Mouse (Mus musculus) liver, embryonic 15.5 days (tissue): ENCODE data around the gene Zfp128. TPM values are rescaled to one million over a fixed set of nuclear protein-coding genes. Genes with fewer than 3 reads are reported as not detected.
"Not testable (repeated sequence)": the region's sequence is repeated elsewhere in the genome, so short reads cannot be mapped to it uniquely, and the experiment has no call there.

Experiments
- ATAC-seq: fragments of 200-750 bp; cut with Nextera tagmentation; 2 replicates; pipeline ENCODE4 v1.8.0; 2017; ENCODE audit warnings: moderate number of reproducible peaks, mild to moderate bottlenecking, moderate library complexity; ENCODE audit not compliant: insufficient read depth
- H3K27ac ChIP-seq: fragments of 300-500 bp; sonication (generic); replicated peaks from 2 replicates; pipeline ENCODE4 v1.5.1; 2015; ENCODE audit warnings: mild to moderate bottlenecking, inconsistent platforms
- H3K27me3 ChIP-seq: fragments of 300-500 bp; sonication (generic); 2 replicates; pipeline ENCODE4 v1.6.1; 2015; ENCODE audit warnings: mild to moderate bottlenecking, inconsistent platforms
- H3K36me3 ChIP-seq: fragments of 300-500 bp; sonication (generic); replicated peaks from 2 replicates; pipeline ENCODE4 v1.6.1; 2015; ENCODE audit warnings: moderate library complexity, mild to moderate bottlenecking, inconsistent platforms
- H3K4me1 ChIP-seq: fragments of 300-500 bp; sonication (generic); replicated peaks from 2 replicates; pipeline ENCODE4 v1.6.1; 2015; ENCODE audit warnings: inconsistent platforms
- H3K4me2 ChIP-seq: fragments of 300-500 bp; sonication (generic); 2 replicates; pipeline ENCODE4 v1.6.1; 2015; ENCODE audit warnings: moderate library complexity, mild to moderate bottlenecking, inconsistent platforms
- H3K4me3 ChIP-seq: fragments of 300-500 bp; sonication (generic); replicated peaks from 2 replicates; pipeline ENCODE4 v1.5.1; 2015; ENCODE audit warnings: mild to moderate bottlenecking, inconsistent platforms
- H3K9ac ChIP-seq: fragments of 300-500 bp; sonication (generic); 2 replicates; pipeline ENCODE4 v1.6.1; 2015; ENCODE audit warnings: moderate library complexity, mild to moderate bottlenecking, inconsistent platforms
- H3K9me3 ChIP-seq: fragments of 300-500 bp; sonication (generic); replicated peaks from 2 replicates; pipeline ENCODE4 v1.6.1; 2016; ENCODE audit warnings: inconsistent platforms
- WGBS: fragments of 180-500 bp; shearing (Covaris S2); methylation state at CpG from one replicate; pipeline ENCODE4 v1.1.7; 2015; ENCODE audit warnings: mixed read lengths; ENCODE audit not compliant: insufficient replicate concordance; 5-methylcytosine and 5-hydroxymethylcytosine counted together
- polyA plus RNA-seq: library from polyadenylated mRNA; unstranded; fragments of >200 nt; fragmentation: Nextera tagmentation; extraction: Ambion mirVana; gene quantifications from 2 replicates; pipeline ENCODE4 v1.2.1, GENCODE M21; 2015

Zfp128 gene
- polyA plus RNA-seq, 1 experiment from 2014 or later = 0.62 TPM

DNA sequence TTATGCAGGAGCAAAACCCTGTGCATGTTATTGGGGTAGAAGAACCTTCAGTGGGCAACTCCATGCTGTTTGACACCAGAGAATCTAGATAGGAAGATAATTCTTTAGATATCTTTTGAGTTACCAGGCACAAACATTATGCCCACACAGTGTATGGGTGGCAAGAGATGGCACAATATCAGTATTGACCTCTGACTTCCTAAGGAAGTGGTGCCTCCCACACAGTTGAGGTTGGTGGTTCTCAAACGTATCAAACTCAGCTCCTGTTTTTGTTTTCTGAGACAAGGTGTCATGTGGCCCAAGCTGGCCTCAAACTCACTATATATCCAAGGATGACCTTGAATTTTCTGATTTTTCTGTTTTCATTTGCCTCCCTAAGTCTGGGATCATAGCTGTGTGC, 10.4 kb downstream of the Zfp128 start:
- ATAC-seq = no peak
- 32% methylated on average over 1 of the region's 1 CpGs for WGBS

DNA sequence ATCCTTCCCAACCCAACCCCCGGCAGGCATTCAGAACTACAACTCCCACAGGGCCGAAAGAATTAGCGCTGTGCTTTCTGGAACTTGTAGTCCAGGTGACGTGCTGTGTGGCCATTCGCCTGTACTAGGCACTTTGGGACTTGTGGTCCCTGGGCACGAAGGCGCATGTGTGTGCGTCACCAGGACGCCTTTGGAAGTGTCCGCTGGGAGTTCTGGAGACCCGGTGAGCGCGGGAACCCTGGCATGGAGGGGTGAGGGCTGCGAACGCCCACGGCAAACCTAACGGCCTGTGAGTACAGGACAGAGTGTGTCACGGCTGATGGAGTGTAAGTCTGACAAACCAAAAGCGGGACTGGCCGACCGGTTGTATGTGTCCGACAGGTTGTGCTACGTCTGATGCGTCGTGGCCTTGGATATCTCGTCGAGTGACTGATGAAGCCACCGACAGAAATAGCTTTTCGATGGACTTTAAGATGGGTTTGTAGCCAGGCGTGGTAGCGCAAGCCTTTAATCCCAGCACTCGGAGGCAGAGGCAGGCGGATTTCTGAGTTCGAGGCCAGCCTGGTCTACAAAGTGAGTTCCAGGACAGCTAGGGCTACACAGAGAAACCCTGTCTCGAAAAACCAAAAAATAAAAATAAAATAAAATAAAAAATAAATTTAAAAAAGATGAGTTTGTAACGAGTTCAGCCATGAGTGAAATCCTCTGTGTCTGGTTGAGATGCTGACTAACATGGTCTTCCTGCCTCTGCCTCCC, 16.9 kb downstream of the Zfp128 start, which contains the start of gene Zscan22:
Zscan22 (plus strand) TSS at position 161 of the 756 bp plus-strand sequence.
- WGBS = 3% methylated on average over 36 of the region's 36 CpGs

More for the DNA sequence above, 10.4 kb downstream of the Zfp128 start:
- Histone ChIP-seq H3K36me3 (peaks cover 19% of the 10 kb centered on the region), H3K9ac (no peak overlapping the region), H3K27ac (no peak overlapping the region), H3K9me3 (no peaks in the 10 kb centered on the region), H3K27me3 (no peaks in the 10 kb centered on the region), H3K4me2 (no peak overlapping the region), H3K4me3 (no peak overlapping the region), H3K4me1 (no peaks in the 10 kb centered on the region)

DNA sequence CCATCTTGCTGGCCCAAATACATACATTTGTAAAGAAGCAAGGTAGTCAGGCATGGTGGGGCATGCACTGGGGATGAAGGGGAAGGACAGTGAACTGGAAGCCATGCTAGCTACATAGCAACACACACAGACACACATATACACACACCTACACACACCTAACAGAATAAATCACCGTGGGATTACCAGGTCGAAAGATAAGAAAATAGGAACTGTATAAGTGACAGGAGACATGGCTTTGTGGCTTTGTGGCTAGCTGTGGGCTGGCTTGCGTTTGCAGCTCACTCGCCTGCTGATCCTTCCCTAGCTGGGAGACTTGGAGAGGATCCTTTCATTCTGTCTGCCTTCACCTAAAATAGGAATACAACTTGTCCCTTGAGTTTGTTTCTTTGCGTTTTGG, 20.5 kb downstream of the Zfp128 start:
- Histone ChIP-seq H3K36me3 (peaks cover 34% of the 10 kb centered on the region), H3K27me3 (no peaks in the 10 kb centered on the region), H3K4me2 (no peak overlapping the region), H3K4me1 (peaks cover 29% of the 10 kb centered on the region), H3K9ac (no peak overlapping the region), H3K27ac (no peak overlapping the region), H3K9me3 (no peaks in the 10 kb centered on the region), H3K4me3 (no peak overlapping the region)
- ATAC-seq = no peak
- 42% methylated on average over 5 of the region's 5 CpGs for WGBS

More for the DNA sequence above, 16.9 kb downstream of the Zfp128 start, which contains the start of gene Zscan22:
- Histone ChIP-seq H3K4me1 (peaks cover 19% of the 10 kb centered on the region), H3K27ac (peak within 1 kb of the TSS; percentile 29; the same call in 1 of the 2 replicates), H3K36me3 (peaks cover 5% of the 10 kb centered on the region; the same call in 1 of the 2 replicates), H3K9me3 (no peaks in the 10 kb centered on the region), H3K27me3 (no peaks in the 10 kb centered on the region), H3K4me2 (peak within 1 kb of the TSS; percentile 67), H3K9ac (peak within 1 kb of the TSS; percentile 56), H3K4me3 (peak within 1 kb of the TSS; percentile 69)
- peak; percentile 97 for ATAC-seq

DNA sequence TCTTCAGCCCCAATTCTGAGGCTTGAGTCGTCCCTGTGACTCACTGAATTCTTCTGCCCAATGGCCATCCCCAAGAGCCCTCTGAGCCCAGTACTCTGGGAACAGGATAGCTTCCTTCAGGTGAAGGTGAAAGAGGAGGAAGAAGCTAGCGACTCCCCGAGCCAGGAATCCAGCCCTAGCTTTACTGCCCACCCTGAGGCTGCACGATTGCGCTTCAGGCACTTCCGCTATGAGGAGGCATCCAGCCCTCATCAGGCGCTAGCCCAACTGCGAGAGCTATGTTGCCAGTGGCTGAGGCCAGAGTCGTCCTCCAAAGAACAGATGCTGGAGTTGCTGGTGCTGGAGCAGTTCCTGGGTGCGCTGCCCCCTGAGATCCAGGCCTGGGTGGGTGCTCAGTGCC, 22.6 kb downstream of the Zfp128 start:
- no peak overlapping the region for H3K27ac ChIP-seq
- peak overlapping the region; percentile 11; the same call in 1 of the 2 replicates for H3K9ac ChIP-seq
- H3K4me1 ChIP-seq = peaks cover 17% of the 10 kb centered on the region
- H3K4me3 ChIP-seq = peak overlapping the region; percentile 26
- ATAC-seq = peak; percentile 53; the same call in 1 of the 2 replicates
- peak overlapping the region; percentile 29 for H3K4me2 ChIP-seq
- 53% methylated on average over 10 of the region's 10 CpGs for WGBS
- peaks cover 54% of the 10 kb centered on the region for H3K36me3 ChIP-seq
- no peaks in the 10 kb centered on the region for H3K9me3 ChIP-seq
- no peaks in the 10 kb centered on the region for H3K27me3 ChIP-seq

DNA sequence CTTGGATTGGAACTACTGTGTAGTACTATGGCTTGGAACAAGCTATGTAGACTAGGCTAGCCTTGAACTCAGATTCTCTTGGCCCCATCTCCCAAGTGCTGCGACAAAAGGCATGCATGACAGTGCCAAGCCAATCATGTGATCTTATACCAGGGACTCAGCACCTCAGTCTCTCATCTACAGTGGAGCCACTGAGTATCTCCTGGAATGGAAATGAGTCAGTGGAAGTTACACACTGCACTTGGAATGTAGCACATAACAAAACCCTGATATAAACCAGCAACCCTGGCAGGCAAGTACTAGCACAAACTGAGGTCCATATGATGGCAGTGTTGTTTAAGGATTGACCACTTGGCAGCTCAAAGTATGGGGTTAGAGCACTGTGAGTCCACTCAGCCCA, 24.2 kb downstream of the Zfp128 start:
- Histone ChIP-seq H3K4me3 (no peak overlapping the region), H3K9ac (no peak overlapping the region), H3K9me3 (no peaks in the 10 kb centered on the region), H3K4me1 (peaks cover 22% of the 10 kb centered on the region), H3K27ac (no peak overlapping the region), H3K4me2 (no peak overlapping the region), H3K36me3 (peaks cover 60% of the 10 kb centered on the region), H3K27me3 (no peaks in the 10 kb centered on the region)
- WGBS = 93% methylated on average over 1 of the region's 1 CpGs
- no peak for ATAC-seq

DNA sequence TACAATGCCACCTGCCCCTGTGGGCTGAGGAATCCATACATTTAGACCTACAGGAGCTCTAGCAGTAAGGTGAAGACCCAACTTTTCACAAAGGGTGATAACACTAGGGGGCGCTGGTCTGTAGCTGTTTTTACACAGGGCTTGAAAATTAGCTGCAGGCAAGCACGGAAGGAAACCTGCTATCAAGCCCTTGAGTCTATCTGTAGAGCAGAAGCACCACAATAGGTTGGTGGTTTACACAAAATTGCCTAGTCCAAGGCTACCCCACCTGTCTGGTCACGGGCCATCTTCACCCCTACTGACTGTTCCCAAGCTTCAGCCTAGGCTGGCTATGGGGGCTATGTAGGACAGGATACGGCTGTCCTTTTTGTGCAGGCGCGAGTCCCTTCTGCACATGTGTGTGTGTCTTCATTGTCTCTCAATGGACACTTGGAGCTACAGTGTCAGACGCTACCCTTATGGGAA, 28.6 kb downstream of the Zfp128 start:
- peaks cover 15% of the 10 kb centered on the region for H3K4me1 ChIP-seq
- H3K4me2 ChIP-seq = peak overlapping the region; percentile 81
- peaks cover 43% of the 10 kb centered on the region for H3K36me3 ChIP-seq
- peak overlapping the region; percentile 58 for H3K9ac ChIP-seq
- peak; percentile 61 for ATAC-seq
- peak overlapping the region; percentile 63 for H3K4me3 ChIP-seq
- peak overlapping the region; percentile 87 for H3K27ac ChIP-seq
- H3K9me3 ChIP-seq = no peaks in the 10 kb centered on the region
- WGBS = 13% methylated on average over 7 of the region's 7 CpGs
- no peaks in the 10 kb centered on the region for H3K27me3 ChIP-seq

DNA sequence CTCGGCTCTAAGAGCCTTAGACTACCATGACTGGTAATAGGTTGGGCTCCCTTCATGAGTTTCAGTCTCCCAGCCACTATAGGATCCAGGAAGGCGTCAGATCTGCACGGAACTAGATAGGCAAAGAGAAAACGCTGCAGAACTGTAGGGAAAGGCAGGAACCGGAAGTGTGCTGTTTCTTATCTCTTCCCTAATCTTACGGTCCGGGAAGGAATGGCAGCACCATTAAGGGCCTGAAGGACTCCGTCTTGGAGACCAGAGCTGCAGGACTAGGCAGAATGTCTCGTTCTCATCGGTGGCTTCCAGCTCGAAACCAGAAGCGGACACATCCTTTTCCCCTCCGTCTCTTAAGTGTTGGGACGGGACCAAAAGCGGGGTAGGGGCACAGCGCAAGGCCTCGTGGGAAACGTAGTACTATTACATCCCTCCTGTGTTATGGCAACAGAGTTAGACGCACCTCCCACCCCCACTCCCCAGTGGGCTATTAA, 29.2 kb downstream of the Zfp128 start:
- H3K9me3 ChIP-seq = no peaks in the 10 kb centered on the region
- H3K4me1 ChIP-seq = peaks cover 15% of the 10 kb centered on the region
- peak overlapping the region; percentile 81 for H3K4me2 ChIP-seq
- peak overlapping the region; percentile 58 for H3K9ac ChIP-seq
- 2% methylated on average over 19 of the region's 19 CpGs for WGBS
- ATAC-seq = peak; percentile 77
- H3K27ac ChIP-seq = peak overlapping the region; percentile 87
- H3K27me3 ChIP-seq = no peaks in the 10 kb centered on the region
- H3K4me3 ChIP-seq = peak overlapping the region; percentile 63
- peaks cover 39% of the 10 kb centered on the region for H3K36me3 ChIP-seq

DNA sequence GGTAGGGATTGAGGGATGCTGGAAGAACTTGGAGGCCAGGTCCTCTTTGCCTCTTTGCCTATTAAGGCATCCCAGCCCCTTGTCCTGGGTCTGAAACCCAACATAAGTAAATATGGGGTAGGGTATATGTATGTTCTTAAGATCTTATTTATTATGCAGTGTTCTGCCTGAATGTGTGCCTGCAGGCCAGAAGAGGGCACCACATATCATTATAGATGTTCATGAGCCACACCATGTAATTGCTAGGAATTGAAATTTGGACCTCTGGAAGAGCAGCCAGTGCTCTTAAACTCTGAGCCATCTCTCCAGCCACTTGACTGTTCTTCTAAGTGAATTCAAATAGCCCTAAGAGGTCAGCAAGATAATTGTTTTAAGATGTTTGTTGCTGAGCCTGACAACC, 32.6 kb downstream of the Zfp128 start:
- no peak for ATAC-seq

DNA sequence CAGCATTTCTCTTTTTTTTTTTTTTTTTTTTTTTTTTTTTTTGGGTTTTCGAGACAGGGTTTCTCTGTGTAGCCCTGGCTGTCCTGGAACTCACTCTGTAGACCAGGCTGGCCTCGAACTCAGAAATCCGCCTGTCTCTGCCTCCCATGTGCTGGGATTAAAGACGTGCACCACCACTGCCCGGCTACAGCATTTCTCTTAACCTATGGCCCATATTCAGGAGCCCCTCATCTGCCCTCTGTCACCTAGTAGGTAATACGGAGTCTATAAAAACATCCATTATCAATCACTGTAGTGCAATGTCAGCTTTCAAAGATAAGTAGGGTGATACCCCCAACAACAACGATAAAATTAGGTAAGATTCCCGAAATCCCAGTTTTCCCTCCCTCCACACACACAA, 39.5 kb downstream of the Zfp128 start:
- Histone ChIP-seq H3K4me2 (peak overlapping the region; percentile 90), H3K36me3 (peaks cover 26% of the 10 kb centered on the region), H3K4me1 (peaks cover 34% of the 10 kb centered on the region)
- not testable (repeated sequence) for H3K9me3 ChIP-seq, H3K9ac ChIP-seq, H3K4me3 ChIP-seq, ATAC-seq, H3K27me3 ChIP-seq, H3K27ac ChIP-seq
- 63% methylated on average over 7 of the region's 8 CpGs for WGBS

More for the DNA sequence above, 32.6 kb downstream of the Zfp128 start:
- Histone ChIP-seq H3K27me3 (no peaks in the 10 kb centered on the region), H3K9me3 (no peaks in the 10 kb centered on the region), H3K27ac (no peak overlapping the region), H3K9ac (no peak overlapping the region), H3K4me1 (peaks cover 15% of the 10 kb centered on the region), H3K36me3 (0 out of 2 replicates have a peak, but pooled peaks cover 6% of the 10 kb centered on the region), H3K4me3 (no peak overlapping the region), H3K4me2 (no peak overlapping the region)

DNA sequence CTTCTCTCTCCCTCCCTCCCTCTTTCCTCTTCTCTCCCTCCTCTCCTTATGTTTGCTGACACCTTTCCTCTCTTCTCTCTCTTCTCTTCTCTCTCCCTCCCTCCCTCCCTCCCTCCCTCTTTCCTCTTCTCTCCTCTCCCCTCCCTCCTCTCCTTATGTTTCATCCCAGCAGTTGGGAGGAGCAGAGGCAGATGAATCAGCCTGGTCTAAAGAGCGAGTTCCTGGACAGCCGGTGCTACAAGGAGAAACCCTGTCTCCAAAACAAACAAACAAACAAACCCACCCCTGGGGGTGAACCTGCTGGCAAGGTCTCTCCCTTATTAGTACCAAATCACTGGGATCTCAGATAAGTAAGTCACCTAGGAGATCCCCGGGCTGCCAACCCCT, 40.3 kb downstream of the Zfp128 start:
- Histone ChIP-seq H3K9ac (peak overlapping the region; percentile 67), H3K9me3 (no peaks in the 10 kb centered on the region), H3K27me3 (no peaks in the 10 kb centered on the region), H3K4me3 (peak overlapping the region; percentile 84), H3K27ac (peak overlapping the region; percentile 93), H3K36me3 (peaks cover 34% of the 10 kb centered on the region), H3K4me1 (peaks cover 34% of the 10 kb centered on the region), H3K4me2 (peak overlapping the region; percentile 90)
- ATAC-seq = no peak
- 0% methylated on average over 3 of the region's 3 CpGs for WGBS

DNA sequence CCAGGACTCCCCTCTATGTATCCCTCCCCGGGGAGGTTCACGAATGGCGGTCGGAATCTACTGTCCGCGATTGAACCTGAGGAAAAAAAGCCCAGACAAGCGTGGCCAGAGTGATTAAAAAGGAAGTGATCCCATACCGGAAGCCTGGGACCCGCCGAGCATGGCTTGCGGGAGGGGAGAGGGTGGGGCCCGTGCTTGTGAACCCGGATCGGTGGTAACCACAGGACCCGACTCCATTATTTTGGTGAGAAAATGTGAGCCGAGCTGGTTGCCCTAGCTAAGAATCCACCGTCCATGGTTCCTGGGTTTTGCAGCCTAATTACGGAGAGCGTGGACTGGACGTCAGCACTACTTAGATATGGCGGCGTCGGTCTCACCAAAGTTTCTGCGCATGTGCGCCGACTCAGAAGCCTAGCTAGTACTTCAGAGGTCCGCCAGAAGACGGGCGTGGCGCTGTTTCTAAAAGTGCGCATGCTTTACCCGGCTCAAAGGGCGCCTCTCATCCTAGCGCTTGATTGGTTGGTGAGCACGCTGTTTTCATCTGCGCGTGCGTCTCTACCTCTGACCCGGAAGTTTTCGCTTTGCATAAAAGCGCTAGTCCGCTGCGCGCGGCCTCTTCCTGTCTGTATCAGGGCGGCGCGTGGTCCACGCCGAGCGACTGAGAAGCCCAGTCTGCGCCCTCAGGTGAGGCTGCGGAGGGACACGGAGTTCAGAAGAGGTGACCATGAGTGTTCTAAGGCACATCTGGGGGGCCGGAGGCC, 40.9 kb downstream of the Zfp128 start, which contains the start of gene Rps5:
Rps5 (plus strand) TSS at position 586 of the 761 bp plus-strand sequence.
- peak within 1 kb of the TSS; percentile 84 for H3K4me3 ChIP-seq
- no peaks in the 10 kb centered on the region for H3K27me3 ChIP-seq
- H3K9me3 ChIP-seq = no peaks in the 10 kb centered on the region
- peak; percentile 97 for ATAC-seq
- peak within 1 kb of the TSS; percentile 75 for H3K9ac ChIP-seq
- WGBS = under 1% methylated on average over 55 of the region's 55 CpGs
- peaks cover 35% of the 10 kb centered on the region for H3K4me1 ChIP-seq
- H3K4me2 ChIP-seq = peak within 1 kb of the TSS; percentile 90
- H3K36me3 ChIP-seq = peaks cover 40% of the 10 kb centered on the region
- H3K27ac ChIP-seq = peak within 1 kb of the TSS; percentile 93
